Mouse (Mus musculus): ENCODE data around the gene Ngef. TPM values are rescaled to one million over a fixed set of nuclear protein-coding genes. Genes with fewer than 3 reads are reported as not detected.

Gene Ngef
- polyA plus RNA-seq (2015; fragmentation: Nextera tagmentation; extraction: Ambion mirVana): 0.31 and 0.41 TPM in 2 replicates

DNA sequence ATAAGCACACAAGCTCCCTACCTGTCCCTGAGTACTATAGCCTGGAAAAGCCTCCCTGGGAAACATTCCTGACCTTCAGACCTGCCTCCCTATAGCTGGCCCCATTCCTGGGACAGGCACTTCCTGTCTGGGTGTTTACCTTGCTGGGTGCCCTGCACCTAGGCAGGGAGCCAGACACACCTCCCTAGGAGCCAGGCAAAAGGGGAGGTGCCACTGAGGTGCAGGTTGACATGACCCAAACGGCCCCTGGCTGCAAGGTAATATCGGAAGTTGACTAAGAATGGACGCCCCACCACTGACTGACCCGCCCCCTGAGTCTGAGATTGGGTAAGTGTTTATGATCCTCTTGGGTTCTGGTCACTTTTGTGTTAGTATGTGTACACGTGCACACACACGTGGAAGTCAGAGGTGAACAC is at the start of gene Ngef:
Gene Ngef, minus strand, starts transcription at position 71 of the 416 bp plus-strand sequence.
- no peak within 1 kb of the TSS for H3K4me2 ChIP-seq
- H3K27ac ChIP-seq (replicated peaks): no peak within 1 kb of the TSS
- no peak within 1 kb of the TSS for H3K4me3 ChIP-seq
- H3K9ac ChIP-seq: no peak within 1 kb of the TSS
- WGBS: 66% methylated on average over 6 of the region's 6 CpGs
- no peak for ATAC-seq (ENCODE audit: extremely low read depth, insufficient number of reproducible peaks, low FRiP score, low TSS enrichment)
- H3K36me3 ChIP-seq: no peaks in the 10 kb centered on the region
- H3K9me3 ChIP-seq: no peaks in the 10 kb centered on the region
- no peaks in the 10 kb centered on the region for H3K27me3 ChIP-seq (replicated peaks)
- H3K4me1 ChIP-seq: peaks cover 8% of the 10 kb centered on the region

DNA sequence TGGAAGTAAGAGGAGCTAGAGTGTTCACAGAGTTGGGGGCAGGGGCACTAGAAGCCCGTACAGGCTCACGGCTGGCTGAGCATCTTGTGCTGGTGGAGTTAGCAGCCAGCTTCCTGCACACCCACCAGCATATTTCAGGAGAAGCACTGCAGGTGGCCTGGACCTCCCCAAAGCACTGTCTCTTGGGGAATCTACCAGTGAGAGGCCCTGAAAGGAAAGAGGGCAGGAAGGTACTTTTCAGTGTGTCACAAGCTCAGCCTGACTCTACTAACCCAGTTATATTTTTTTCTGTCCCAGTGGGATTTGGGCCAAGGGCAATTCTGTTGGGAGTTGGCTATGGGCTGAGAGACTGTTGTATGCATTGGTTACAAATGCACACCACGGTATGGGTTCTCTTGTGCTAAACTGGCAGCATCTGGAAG is 48.2 kb upstream of the Ngef start:
- WGBS: 71% methylated on average over 3 of the region's 3 CpGs
- H3K4me3 ChIP-seq: no peak overlapping the region
- H3K36me3 ChIP-seq: no peaks in the 10 kb centered on the region
- H3K9me3 ChIP-seq: no peaks in the 10 kb centered on the region
- ATAC-seq (ENCODE audit: extremely low read depth, insufficient number of reproducible peaks, low FRiP score, low TSS enrichment): no peak
- peak overlapping the region; percentile 58 for H3K4me2 ChIP-seq
- peaks cover 22% of the 10 kb centered on the region for H3K4me1 ChIP-seq
- H3K27ac ChIP-seq (replicated peaks): no peak overlapping the region
- H3K9ac ChIP-seq: no peak overlapping the region
- H3K27me3 ChIP-seq (replicated peaks): no peaks in the 10 kb centered on the region

GRCm38 (mm10) chr1:87621146-87621857 is 47.6 kb upstream of the Ngef start:
- Histone ChIP-seq H3K4me2 (peak overlapping the region; percentile 58), H3K4me1 (peaks cover 18% of the 10 kb centered on the region), H3K4me3 (peak overlapping the region; percentile 38), H3K9ac (peak overlapping the region; percentile 66), H3K9me3 (no peaks in the 10 kb centered on the region), H3K27ac (replicated peaks) (0 out of 2 replicates have a peak overlapping the region, but pooled peaks have one; percentile 28), H3K36me3 (no peaks in the 10 kb centered on the region), H3K27me3 (replicated peaks) (no peaks in the 10 kb centered on the region)
- 73% methylated on average over 9 of the region's 9 CpGs for WGBS
- no peak for ATAC-seq (ENCODE audit: extremely low read depth, insufficient number of reproducible peaks, low FRiP score, low TSS enrichment)

DNA sequence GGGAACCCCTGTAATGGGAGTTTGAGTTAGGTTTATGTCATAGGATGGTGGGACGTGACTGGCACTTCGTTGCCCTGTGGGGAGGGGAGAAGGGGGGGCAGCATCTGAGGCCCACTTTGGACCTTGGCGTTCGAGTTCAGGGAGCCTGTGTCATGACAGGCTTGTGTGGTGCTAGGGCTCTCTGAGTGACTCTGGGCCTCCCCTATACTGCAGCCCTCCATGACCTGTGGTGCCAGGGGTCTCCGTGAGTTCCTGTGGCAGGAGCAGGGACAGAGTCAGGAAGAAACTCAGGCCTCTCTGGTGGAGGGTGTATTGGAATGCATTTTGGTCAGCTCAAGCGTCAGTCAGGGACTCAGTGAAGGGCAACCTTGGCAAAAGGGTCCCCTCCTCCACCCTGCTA is 47.0 kb upstream of the Ngef start:
- WGBS: 64% methylated on average over 6 of the region's 6 CpGs
- H3K4me2 ChIP-seq: peak overlapping the region; percentile 58
- no peaks in the 10 kb centered on the region for H3K27me3 ChIP-seq (replicated peaks)
- no peaks in the 10 kb centered on the region for H3K9me3 ChIP-seq
- H3K36me3 ChIP-seq: no peaks in the 10 kb centered on the region
- H3K27ac ChIP-seq (replicated peaks): peak overlapping the region; percentile 65
- peak overlapping the region; percentile 66 for H3K9ac ChIP-seq
- peaks cover 18% of the 10 kb centered on the region for H3K4me1 ChIP-seq
- peak overlapping the region; percentile 38 for H3K4me3 ChIP-seq
- ATAC-seq (ENCODE audit: extremely low read depth, insufficient number of reproducible peaks, low FRiP score, low TSS enrichment): no peak

GRCm38 (mm10) chr1:87620211-87620668 is 46.6 kb upstream of the Ngef start, which contains the start of gene Inpp5d:
TSS of gene Inpp5d (plus strand) at chr1:87620312.
- Histone ChIP-seq H3K9ac (peak within 1 kb of the TSS; percentile 66), H3K36me3 (no peaks in the 10 kb centered on the region), H3K4me1 (peaks cover 18% of the 10 kb centered on the region), H3K4me2 (peak within 1 kb of the TSS; percentile 58), H3K9me3 (no peaks in the 10 kb centered on the region), H3K27me3 (replicated peaks) (no peaks in the 10 kb centered on the region), H3K4me3 (peak within 1 kb of the TSS; percentile 38), H3K27ac (replicated peaks) (peak within 1 kb of the TSS; percentile 65)
- ATAC-seq (ENCODE audit: extremely low read depth, insufficient number of reproducible peaks, low FRiP score, low TSS enrichment): no peak
- WGBS: 77% methylated on average over 12 of the region's 12 CpGs

DNA sequence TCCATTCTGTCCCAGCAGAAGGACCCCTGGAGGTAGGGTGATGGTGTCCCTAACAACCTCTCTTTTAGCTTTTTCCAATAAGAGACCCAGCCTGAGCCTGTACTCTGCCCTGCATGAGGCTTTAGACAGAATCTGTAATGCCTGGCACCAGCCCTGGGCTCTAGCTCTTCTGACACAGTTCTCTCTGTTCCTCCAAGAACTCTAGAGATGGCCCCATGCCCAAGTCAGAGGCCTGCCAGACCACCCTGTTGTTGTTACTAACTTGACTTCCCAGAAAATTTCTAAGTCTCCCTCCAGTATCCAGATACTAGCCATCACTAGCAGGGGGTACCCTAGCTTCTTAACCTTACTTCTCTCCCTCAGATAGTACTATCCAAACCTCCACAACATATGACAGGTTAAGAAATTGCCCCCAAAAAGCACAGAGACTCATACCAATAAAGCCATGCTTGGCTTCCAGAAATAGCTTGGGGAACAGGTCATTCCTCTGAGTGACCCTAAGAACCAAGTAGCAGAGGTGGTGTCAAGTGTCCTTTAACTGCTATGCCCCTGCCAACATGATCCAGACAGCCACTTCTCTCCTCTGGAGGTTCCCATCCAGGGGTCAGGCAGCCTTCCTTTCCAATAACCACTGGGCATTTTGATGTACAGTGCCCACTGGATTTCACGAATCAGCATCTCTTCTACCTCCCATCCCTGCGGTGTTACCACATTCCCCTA is 41.1 kb upstream of the Ngef start:
- ATAC-seq (ENCODE audit: extremely low read depth, insufficient number of reproducible peaks, low FRiP score, low TSS enrichment): no peak
- 77% methylated on average over 2 of the region's 2 CpGs for WGBS

GRCm38 (mm10) chr1:87608416-87609046 is 34.9 kb upstream of the Ngef start:
- Histone ChIP-seq H3K27me3 (replicated peaks) (0 out of 2 replicates have a peak, but pooled peaks cover 5% of the 10 kb centered on the region), H3K9ac (no peak overlapping the region), H3K4me3 (no peak overlapping the region), H3K9me3 (no peaks in the 10 kb centered on the region), H3K27ac (replicated peaks) (no peak overlapping the region), H3K4me1 (no peaks in the 10 kb centered on the region), H3K36me3 (no peaks in the 10 kb centered on the region), H3K4me2 (no peak overlapping the region)
- ATAC-seq (ENCODE audit: extremely low read depth, insufficient number of reproducible peaks, low FRiP score, low TSS enrichment): no peak
- 33% methylated on average over 7 of the region's 7 CpGs for WGBS

More for the DNA sequence above, 41.1 kb upstream of the Ngef start:
- H3K4me3 ChIP-seq: no peak overlapping the region
- no peaks in the 10 kb centered on the region for H3K4me1 ChIP-seq
- no peak overlapping the region for H3K27ac ChIP-seq (replicated peaks)
- no peaks in the 10 kb centered on the region for H3K27me3 ChIP-seq (replicated peaks)
- no peak overlapping the region for H3K9ac ChIP-seq
- no peaks in the 10 kb centered on the region for H3K36me3 ChIP-seq
- H3K4me2 ChIP-seq: no peak overlapping the region
- H3K9me3 ChIP-seq: no peaks in the 10 kb centered on the region

DNA sequence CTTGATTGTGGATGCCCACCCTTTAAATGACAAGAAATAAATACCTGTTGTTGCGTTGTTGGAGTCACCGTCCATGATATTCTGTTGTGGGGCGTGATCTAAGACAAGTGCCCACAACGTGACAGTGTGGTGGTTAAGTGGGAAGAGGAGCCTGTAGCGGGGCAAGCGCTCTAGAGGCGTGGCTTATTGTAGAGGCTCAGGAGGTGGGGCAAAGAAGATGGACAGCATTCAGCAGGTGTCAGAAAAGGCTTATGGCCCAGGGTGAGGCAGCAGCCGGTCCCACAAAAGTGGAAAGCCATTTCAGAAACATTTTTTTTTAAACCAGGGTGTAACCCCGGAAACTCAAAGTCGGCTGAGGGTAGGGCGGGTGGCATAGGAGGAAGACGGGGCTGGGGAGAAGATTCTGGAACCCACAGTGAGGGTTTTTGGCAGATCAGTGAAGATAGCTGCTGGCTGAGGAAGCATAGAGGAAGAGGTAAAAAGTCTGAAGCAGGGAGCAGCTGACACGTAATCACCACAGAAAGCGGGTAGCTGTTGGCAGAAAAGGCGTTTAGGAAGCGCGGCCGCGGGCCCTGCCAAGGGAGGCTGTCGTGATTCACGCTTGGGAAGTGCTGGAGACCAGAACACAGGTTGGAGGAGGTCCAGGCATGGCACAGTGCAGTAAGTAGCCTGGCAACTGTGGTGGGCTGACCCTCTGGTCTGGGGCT is 33.9 kb upstream of the Ngef start:
- H3K4me3 ChIP-seq: no peak overlapping the region
- H3K36me3 ChIP-seq: no peaks in the 10 kb centered on the region
- no peak overlapping the region for H3K4me2 ChIP-seq
- H3K4me1 ChIP-seq: no peaks in the 10 kb centered on the region
- WGBS: 66% methylated on average over 21 of the region's 21 CpGs
- H3K9ac ChIP-seq: no peak overlapping the region
- ATAC-seq (ENCODE audit: extremely low read depth, insufficient number of reproducible peaks, low FRiP score, low TSS enrichment): no peak
- H3K27ac ChIP-seq (replicated peaks): no peak overlapping the region
- no peaks in the 10 kb centered on the region for H3K9me3 ChIP-seq
- H3K27me3 ChIP-seq (replicated peaks): 0 out of 2 replicates have a peak, but pooled peaks cover 5% of the 10 kb centered on the region

DNA sequence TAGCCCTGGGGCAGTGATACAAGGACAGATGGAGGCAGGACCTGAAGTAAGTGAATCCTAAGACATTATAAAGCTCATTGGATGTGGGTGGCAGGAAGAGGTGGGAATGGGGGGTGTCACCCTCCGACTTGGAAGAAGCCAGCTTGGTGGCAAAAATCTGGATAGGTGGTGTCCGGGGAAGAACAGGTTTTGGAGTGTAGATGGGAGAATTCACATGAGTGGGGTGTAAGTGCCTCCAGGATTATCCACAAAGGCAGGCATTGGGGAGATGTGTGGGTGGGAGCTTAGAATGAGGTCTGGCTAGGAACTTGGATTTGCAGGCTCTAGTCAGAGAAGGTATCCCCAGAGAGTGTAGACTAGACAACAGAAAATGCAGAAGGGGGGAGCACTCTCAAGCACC is 31.6 kb upstream of the Ngef start:
- Histone ChIP-seq H3K9me3 (no peaks in the 10 kb centered on the region), H3K36me3 (no peaks in the 10 kb centered on the region), H3K27ac (replicated peaks) (no peak overlapping the region), H3K27me3 (replicated peaks) (0 out of 2 replicates have a peak, but pooled peaks cover 5% of the 10 kb centered on the region), H3K9ac (no peak overlapping the region), H3K4me3 (no peak overlapping the region), H3K4me2 (no peak overlapping the region), H3K4me1 (no peaks in the 10 kb centered on the region)
- 64% methylated on average over 2 of the region's 2 CpGs for WGBS
- ATAC-seq (ENCODE audit: extremely low read depth, insufficient number of reproducible peaks, low FRiP score, low TSS enrichment): no peak

DNA sequence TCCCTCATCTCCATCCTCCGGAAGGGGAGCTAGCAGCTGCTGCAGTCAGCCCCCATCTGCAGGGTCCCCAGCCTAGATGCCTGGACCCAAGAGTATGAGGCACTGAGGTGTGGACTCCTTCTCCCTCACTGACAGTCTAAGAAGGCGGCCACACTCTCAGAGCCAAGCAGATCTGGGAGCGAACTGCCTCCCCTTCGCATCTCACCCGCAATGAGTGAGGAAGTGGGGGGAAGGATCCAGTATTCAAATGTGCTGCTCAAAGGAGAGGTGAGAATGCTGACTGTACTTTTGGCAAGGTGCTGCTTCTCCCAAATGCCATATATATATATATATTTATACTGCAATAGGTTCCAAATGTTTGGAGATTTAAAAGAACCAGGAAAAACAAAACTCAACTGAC is 29.7 kb upstream of the Ngef start:
- Histone ChIP-seq H3K27me3 (replicated peaks) (0 out of 2 replicates have a peak, but pooled peaks cover 5% of the 10 kb centered on the region), H3K4me2 (no peak overlapping the region), H3K4me1 (no peaks in the 10 kb centered on the region), H3K4me3 (no peak overlapping the region), H3K9me3 (no peaks in the 10 kb centered on the region), H3K9ac (no peak overlapping the region), H3K36me3 (no peaks in the 10 kb centered on the region), H3K27ac (replicated peaks) (no peak overlapping the region)
- WGBS: 86% methylated on average over 5 of the region's 5 CpGs
- no peak for ATAC-seq (ENCODE audit: extremely low read depth, insufficient number of reproducible peaks, low FRiP score, low TSS enrichment)

- Histone ChIP-seq H3K4me1 (no peaks in the 10 kb centered on the region), H3K4me3 (no peak overlapping the region), H3K9me3 (no peaks in the 10 kb centered on the region), H3K4me2 (no peak overlapping the region), H3K27ac (replicated peaks) (no peak overlapping the region), H3K27me3 (replicated peaks) (no peaks in the 10 kb centered on the region), H3K9ac (no peak overlapping the region), H3K36me3 (no peaks in the 10 kb centered on the region)
- ATAC-seq (ENCODE audit: extremely low read depth, insufficient number of reproducible peaks, low FRiP score, low TSS enrichment): no peak
- WGBS: 50% methylated on average over 2 of the region's 2 CpGs
Measured at GRCm38 (mm10) chr1:87601801-87602200, 28.1 kb upstream of the Ngef start.
